Mouse (Mus musculus) thymus, postnatal 14 days (tissue): ENCODE measurements around the gene Cldnd2.
"Not testable (repeated sequence)": the region's sequence is repeated elsewhere in the genome, so short reads cannot be mapped to it uniquely, and the experiment has no call there.

Experiments used
- DNase-seq: peaks from one replicate; pipeline ENCODE4 v3.0.0; 2021

Cldnd2 gene

DNA sequence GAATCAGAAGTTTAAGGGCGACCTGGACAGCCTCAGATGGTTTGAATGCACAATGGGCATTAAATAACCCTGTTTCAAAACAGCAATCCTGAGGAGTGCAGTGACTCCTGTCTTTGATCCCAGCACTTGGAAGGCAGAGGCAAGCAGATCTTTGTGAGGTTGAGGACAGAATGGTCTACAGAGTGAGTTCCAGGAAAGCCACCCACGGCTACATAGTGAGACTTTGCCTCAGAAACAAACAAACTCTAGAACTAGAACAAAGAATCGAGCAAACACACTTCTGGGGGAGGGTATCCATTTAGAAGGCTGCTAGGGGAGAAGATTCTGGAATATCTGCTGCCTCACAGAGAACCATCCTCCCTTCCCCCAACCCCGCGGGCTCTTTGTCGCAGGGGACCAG lies at the start of gene Cldnd2:
TSS of gene Cldnd2 (plus strand) at position 301 of the 400 bp plus-strand sequence.
- DNase-seq, result no peak

DNA sequence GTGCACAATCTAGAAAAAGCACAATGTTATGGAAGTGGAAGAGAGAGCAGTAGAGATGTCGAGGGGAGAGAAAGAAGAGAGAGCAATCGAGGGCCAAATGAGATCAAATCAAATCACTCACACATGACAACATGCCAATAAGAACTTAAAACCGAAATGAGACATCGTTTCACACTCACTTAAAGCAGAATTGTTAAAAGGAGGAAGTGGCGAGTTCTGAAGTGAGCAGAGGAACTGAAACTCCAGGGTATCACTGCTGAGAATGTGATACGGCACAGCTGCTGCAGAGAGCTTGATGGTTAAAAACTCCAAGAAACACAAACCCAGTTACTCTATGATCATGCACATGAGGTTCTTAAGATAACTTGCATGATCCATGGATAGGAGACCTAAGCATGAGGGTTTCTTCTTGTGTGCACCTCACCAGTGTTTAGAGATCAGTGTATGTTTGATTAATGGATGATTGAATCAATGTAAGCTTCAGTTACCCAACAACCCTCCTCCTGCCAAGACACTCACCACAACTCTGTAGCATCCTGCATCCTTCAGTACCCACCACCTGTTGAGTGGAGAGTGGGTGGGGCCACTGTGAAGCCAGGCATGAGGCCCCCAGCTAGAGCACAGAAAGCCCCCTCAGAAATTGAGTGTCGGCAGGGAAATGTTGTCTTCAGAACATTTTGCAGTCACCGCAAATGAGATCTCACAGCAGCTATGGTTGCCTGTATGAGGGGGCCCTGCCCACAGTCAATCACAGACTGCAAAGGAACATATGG lies 48.0 kb upstream of the Cldnd2 start:
- no peak for DNase-seq

DNA sequence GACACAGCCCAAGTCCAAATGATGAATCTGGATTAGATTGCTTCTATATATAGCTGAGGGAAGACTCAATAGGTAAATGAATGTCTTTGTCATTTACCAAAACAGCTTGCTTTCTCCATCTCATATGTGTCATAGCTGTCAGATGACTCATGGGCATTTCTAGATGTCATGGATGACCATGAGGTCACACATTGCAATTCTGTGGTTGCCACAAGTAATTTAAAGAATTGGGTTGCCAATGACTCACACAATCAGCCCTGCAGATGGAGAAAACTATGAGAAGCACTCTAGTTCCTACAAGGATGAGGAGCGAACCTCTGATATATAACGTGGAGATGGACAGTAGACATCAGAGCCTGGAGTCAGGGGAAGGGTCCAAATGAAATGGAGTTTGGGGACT lies 41.1 kb upstream of the Cldnd2 start:
- no peak for DNase-seq

DNA sequence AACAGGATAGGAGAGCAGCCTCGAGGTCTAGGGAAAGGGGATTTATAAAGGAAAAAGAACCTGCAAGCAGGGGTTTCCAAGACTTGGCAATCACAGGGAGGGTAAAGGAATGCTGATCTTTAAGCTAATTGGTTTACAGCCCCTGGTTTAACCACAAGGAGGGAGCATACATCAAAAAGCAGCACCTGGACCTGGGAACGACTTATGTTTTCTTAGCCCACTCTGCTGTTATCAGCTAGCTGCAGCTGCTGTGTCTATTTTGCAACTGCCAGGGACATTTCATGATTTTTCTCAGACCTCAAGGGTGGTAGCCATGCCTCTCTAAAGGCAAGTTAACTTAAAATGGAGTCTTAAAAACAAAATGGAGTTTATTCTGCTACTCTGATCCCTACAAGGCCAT lies 37.9 kb upstream of the Cldnd2 start:
- DNase-seq, result no peak

DNA sequence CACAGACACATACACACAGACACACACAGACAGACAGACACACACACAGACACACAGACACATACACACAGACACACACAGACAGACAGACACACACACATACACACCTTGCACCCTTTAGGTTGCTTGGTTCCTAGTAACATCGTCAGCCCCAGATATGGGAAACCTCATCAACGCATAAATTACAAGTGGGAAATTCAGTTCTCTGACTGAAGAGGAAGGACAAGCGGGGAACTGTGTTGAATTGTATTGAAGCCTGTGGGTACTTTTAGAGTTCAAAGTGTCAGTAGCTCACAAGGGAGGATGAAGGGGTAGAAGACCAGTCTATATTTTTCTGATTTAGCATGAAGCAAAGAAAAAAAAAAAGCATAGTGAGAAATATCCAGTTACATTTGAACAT lies 33.0 kb upstream of the Cldnd2 start:
- DNase-seq, result no peak

DNA sequence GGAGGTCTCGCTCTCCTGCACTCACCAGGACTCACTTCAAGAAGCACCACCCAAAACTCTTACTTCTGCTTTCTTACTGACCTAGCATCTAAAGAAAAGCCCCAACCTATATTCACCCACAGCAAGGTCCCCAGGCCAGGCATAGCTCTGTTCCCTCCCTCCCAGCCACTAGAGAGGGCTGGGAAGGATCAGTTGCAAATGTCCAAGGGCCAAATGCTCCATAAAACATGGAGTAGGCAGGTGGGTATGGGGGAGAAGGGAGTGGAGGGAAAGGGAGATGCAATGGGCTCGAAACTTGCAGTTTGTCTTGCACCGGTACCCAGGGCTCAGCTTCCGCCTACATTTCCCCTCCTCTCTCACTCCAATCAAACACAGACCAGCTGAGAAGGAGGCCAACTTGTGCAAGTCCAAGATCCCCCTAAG lies 32.4 kb upstream of the Cldnd2 start, which contains the start of gene Siglecg:
TSS of gene Siglecg (plus strand) at position 74 of the 423 bp plus-strand sequence.
- DNase-seq, result no peak

DNA sequence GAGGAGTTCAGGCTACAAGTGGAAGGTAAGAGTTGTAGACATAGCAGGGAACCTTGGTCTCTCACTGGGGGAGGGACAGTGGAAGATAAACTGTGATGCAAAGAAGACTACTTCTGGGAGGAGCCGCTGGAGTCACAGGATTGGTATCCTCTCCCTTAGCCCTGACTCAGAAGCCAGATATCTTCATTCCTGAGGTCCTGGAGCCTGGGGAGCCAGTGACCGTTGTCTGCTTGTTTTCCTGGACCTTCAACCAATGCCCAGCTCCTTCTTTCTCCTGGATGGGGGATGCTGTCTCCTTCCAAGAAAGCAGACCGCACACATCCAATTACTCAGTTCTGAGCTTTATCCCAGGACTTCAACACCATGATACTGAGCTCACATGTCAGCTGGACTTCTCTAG lies 31.5 kb upstream of the Cldnd2 start:
- DNase-seq, result no peak

DNA sequence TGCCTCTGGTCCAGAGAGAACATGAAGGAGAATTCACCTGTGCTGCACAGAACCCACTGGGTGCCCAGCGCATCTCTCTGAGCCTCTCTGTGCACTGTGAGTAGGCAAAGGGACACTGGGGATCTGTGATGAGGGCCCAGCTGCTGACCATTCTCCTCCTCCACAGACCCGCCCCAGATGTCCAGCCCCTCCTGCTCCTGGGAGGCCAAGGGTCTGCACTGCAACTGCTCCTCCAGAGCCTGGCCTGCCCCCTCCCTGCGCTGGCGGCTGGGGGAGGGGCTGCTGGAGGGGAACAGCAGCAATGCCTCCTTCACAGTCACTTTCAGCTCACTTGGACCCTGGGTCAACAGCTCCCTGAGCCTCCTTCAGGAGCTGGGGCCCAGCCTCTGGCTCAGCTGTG lies 28.9 kb upstream of the Cldnd2 start:
- DNase-seq, result not testable (repeated sequence)

DNA sequence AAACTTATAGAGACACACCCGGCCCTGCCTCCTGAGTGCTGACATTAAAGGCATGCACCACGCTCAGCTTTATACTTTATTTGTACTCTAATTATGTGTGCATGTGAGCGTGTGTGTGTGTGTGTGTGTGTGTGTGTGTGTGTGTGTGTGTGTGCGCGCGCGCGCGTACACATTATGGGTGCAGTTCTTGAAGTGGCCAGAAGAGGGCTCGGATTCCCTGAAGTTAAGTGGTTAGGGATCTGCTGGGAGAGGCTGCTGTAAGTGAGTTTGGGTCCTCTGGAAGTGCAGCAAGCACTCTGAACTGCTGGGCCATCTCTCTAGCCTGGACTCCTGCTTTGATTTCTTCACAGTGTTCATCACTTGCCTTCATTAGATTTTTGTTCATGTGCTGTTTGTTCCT lies 23.3 kb upstream of the Cldnd2 start:
- DNase-seq, result no peak

DNA sequence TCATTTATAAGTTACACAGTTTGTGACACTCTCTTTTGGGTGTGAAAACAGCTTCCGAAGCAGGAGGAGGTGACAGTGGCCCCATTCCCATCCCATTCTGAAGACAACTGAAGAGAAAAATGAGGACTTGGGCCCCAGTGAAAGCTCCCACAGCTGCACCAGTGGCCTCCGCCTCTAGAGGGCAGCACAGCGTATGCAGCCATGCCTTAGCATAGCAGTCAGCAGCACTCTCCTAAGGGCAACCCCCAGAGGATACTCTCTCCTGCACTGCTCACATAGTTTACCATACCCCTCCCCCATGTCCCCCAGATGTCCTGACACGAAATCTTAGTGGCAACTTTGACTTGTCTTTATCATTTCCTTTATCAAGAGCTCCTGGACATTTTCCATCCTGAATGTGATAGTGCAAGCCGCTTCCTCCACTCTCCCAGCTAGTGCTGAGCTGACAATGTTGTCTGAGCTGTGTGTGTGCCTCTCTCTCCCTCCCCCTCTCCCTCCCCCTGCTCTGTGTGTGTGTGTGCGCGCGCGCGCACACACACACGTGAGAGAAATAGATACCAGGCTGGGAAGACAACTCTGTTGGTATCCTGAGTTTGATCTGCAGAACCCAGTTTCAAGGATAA lies 17.5 kb upstream of the Cldnd2 start:
- peak; percentile 83 for DNase-seq

DNA sequence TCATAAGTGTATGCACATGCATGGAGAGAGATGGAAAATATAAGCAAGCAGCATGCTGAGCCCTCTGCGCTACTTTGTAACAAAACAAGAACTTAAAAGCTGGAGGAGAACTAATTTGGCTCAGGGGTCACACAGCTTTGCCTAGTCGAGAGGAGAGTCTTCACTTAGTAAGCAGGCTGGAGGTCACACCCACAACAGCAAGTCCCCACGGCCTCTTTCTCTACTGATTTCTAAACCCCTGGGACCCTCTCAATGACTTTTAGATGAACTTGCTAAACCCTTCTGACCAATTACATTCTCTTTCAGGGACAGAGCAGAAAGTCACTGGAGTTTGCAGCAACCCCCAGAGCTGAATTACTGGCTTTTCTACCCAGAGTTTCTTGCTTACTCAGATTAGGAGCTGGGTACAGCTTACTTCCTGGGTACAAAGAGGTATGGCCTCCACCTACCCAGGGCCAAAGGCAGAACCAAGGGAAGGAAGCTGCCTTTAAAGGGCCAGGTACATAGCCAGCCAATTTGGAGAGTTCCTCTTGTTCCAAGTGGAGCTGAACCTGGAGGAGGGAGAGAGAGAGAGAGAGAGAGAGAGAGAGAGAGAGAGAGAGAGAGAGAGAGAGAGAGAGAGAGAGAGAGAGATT lies 16.5 kb upstream of the Cldnd2 start:
- DNase-seq, result no peak

DNA sequence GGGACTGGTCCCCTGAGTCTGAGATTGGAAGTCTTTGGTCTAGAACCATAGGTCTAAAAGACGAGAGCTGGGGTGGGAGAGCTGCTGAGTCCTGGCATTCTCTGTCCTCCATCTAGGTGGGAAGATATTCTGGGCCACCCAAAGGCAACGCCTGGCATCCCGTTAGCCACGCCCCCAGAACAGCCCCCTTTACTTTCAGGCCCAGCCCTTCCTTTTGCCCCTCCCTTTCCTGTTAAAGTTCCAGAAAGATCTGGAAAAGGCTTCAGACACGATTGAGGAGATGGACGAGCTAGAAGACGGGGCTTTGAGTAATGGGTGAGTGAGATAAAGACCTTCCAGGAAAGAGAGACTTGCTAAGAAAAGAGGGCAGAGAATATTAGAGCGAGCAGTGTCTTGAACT lies 13.2 kb upstream of the Cldnd2 start, which contains the start of gene Lim2:
TSS of gene Lim2 (plus strand) at position 265 of the 400 bp plus-strand sequence.
- no peak for DNase-seq

DNA sequence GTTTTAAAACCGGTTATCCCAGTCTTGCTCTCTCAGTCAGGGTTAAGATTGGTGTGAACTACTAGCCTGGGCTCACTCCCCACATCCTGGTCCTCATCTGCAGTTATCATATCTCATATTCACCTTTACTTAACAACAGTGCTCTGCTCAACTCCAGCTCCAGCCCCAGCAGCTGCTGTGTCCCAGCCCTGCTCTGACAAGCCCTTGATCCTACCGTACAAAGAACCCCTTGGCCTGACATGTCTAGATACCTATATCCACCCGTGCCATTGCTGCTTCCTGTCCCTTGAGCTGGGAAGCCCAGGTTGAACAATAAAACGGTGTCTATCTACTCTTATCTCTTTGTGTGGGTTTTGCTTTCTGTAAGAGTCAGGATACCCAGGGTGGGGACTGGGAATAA lies 11.1 kb upstream of the Cldnd2 start:
- no peak for DNase-seq

DNA sequence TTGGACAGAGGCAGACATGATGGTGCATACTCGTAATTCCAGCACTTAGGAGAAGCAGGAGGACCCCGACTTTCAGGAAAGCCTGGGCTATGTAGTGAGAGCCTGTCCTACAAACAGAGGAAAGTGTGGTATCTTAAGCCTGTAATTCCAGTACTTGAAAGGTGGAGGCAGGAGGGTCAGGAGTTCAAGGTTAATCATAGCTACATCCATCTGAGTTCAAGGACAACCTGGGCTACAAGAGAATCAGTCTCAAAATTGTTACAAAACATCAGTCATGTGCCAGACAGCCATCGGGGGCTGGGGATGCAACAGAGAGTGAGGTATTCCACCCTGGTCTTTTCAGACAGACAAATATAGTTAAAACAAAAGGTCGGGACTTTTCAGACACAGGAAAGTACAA lies 7.7 kb upstream of the Cldnd2 start:
- no peak for DNase-seq

DNA sequence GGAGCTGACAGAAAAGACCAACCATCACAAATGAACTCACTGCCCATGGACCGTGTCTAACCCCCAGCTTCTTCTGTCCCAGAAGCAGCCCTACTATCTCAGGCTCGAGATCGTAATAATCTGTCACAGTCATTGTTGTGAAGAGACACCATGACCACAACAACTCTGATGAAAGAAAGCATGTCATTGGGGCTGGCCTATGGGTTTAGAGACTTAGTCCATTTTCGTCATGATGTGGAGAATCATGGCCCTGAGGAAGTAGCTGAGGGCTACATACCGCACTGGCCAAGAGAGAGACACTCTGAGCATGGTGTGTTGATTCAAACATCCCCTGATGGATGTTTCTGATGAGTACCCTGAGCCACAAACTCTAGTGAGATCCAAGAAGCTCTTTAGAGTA lies 5.9 kb upstream of the Cldnd2 start:
- no peak for DNase-seq

DNA sequence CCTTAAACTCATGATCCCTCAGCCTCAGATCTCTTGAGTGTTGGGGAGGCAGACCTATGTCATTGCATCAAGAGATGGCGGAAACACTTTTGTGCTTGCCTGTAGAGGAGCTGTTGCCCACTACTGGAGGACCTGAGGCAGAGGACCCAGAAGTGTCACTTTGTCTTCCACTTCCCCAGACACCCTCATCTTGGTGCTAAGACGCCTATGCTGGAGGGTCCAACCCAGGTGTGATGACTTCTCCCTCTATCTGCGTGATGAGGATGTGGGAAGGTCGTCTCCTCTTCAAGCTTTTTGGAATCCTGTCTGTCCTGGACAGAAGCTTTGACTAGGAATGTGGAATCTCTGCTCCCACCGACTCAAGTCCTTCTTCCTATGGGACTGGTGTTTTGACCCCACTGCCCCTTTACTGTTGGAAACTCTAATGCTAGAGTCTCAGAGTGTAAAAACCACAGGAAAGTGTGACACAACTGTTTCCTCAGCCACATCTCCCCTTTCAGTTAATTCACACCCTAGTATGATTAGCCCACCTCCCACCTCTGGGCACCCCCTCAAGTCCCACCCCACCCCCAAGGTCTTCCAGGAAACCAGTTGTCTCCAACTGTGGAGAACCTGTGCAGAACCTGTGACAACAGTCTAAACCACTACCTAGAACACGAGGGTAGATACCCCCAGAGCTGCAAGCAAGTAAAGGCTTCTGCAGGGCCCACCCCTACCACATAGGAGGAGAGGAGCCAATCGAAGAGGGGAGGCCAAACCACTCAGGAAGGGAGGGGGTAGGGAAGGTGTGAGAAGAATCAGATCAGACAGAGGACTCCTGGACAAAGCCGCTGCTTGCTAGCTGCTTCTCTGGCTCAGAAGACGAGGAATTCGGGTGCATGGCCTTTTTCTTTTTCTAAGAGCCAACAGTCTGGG lies 4.0 kb upstream of the Cldnd2 start, which contains the start of gene Nkg7:
TSS of gene Nkg7 (plus strand) at position 733 of the 915 bp plus-strand sequence.
- no peak for DNase-seq

DNA sequence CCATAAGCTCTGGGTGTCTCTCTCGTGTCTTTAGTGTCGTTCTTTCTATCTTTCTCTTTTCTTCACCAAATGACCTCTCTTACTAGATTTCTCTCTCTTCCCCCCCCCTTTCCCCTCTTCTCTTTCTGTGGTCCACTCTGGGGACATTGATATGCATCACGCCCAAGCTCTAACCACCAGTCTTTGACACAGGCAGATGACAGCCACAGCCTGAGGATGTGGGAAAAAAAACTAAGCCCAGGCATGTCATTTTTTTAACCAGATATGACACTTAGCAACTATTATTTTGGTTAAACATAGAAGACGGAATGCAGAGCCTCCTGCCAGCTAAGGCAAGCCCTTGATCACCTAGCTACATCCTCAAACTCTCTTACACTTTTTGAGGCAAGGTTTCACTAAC lies 2.0 kb upstream of the Cldnd2 start:
- no peak for DNase-seq

DNA sequence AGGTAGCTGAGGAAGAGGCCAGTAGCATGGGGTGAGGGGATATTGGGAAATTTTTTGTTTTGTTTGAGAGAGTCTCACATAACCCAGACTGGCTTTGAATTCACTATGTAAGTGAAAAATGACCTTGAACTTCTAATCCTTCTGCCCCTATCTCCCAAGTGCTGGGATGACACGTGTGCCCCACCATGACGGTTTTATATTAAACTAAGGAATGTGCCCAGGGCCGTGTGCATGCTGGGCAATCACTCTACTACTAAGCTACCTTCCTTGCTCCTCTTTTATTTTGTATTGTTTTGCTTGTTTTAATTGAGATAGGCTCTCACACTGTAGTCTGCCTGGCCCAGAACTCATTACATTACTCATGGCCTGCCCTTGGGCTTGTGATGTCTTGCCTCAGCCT lies 489 bp downstream of the Cldnd2 start:
- no peak for DNase-seq

DNA sequence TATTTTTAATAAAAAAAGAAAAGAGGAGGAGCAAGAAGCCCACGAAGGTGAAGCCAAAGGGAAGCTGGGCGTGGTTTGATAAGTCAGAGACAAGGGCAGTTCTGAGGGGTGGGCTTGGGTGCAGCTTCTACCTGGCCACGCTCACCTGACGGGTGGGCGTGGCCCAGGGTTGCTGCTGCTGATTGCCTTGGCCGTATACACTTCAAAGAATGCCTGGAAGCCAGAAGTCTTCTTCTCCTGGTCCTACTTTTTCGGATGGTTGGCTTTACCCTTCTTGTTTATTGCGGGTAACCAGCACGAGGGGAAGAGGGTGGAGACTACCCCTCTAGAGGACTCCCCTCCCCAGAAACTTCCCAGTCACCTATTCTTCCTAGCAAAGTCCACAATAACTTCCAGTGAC lies 2.1 kb downstream of the Cldnd2 start:
- DNase-seq, result peak; percentile 19

DNA sequence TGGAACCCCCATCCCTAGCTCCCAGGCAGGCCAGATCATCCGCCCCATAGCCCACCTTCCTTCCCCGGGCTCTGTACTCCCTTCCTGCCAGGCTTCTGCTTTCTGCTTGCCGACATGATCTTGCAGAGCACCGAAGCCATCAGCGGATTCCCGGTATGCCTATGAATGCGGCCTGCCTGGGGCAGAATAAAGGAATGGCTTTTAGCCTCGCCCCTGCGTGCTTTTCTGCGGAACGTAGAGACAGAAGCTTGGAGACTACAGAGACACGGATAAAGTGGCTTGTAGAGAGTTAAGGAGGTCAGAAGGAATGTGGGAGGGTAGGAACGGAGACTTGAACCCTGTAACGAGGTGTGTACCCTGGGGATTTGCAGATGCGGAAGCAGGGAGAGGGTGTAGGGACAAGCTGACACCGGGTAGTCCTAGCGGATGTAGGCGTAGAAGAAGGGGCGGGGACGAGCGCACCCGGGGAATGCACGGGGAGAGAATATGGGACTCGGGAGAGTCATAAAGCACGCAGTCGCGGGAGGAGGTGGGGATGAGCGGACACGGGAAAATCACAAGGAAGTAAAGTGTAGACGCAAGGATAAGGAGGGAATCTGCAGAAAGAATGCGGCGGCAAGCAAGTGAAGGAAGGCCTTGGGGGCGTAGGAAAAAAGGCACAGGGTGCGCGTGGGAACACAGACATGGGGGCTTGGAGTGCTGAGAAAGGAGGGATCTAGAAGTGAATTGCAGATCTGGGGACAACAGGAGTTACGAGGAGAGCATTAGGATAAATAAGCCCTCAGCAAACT lies 2.7 kb downstream of the Cldnd2 start:
- DNase-seq, result peak; percentile 84

DNA sequence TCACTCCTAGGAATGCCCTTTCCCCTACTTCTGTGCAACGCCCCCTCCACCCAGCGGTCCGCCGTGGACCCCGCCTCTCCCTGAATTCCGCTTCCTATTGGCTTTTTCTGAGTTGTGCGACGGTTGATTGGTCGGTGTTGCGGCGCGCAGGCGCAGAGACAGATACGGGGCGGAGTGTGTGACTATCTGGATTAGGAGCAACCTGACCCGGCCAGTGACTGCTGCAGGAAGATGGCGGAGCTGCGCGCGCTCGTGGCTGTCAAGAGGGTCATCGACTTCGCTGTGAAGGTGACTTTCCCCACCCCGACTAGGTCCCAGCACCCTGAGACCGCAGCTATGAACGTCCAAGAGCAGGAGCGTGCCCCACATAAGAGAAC lies 3.3 kb downstream of the Cldnd2 start, which contains the start of the genes Etfb and Gm45233:
TSS of gene Etfb (plus strand) at position 167 of the 377 bp plus-strand sequence.
TSS of gene Gm45233 (plus strand) at position 212 of the 377 bp plus-strand sequence.
- DNase-seq, result peak; percentile 90

DNA sequence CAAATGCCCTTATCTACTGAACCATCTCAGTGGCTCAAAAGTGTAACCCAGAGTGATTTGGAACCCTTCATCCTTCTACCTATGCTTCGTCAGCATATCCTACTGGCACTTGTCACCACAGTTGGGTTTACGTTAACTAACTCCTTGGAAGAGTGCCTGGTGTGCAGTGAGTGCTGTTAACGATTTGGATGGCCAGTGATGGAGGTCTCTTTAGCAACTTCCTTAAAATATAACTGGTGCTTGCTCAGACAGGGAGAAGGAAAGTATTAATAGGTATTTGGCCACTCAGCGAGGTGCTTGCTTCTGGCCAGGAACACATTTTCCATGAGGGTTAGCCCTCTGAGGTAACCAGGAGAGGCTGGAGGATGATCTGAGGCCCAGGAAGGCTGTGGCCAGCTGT lies 7.2 kb downstream of the Cldnd2 start:
- DNase-seq, result no peak
